In the genomic region with DNA sequence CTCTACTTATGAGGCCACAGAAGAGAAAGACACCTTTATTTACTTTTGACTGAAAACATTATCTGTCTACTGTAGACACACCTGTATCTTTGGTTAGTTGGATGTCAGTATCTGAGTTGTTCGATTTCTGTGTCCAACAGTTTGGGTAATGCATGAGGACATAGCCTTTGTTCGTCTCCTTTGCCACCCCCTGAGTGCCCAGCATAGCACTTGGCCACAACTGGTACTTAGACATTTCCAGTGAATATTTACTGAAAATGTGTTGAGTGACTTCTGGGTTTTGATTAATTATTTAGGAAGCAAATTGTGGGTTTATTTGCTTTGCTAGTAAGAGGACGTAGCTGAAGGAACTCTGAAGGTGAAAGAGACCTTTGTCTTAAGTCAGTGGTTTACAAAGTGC, we compare ENCODE assay signal across 9 mouse cellular contexts.
DNase-seq lines count a peak whose midpoint lies in the region; ATAC-seq and TF ChIP-seq lines count a peak whose summit lies in the region.
"Had no signal": no experiment of that assay in that cellular context is flagged by ENCODE, and none has a peak within 500 bp of the region (broad histone marks: within the 10 kb centered on the region; RNA-seq: fewer than 3 reads in every experiment).

No protein-coding gene starts in this region.

- no peak for TF ChIP-seq CTCF in cortical plate, adult 2 months (IDR thresholded peaks at IDR 0.05; ENCODE audit: extremely low read depth, insufficient read depth, low read length)

- no peak for DNase-seq in hindbrain, embryonic 10.5 days (ENCODE audit: low spot score)
- no peak for DNase-seq in hindbrain, embryonic 11.5 days (ENCODE audit: low spot score)
- DNase-seq in midbrain, embryonic 14.5 days, result no peak
- DNase-seq in cerebellum, adult 11-12 months, result no peak
- DNase-seq in thymus, postnatal 10 days (ENCODE audit: low spot score in 2 of 2), result no peak
- DNase-seq in adrenal gland, adult 2 months, result no peak

- H3K4me1 ChIP-seq in hindbrain, embryonic 10.5 days (replicated peaks), result peaks cover 26% of the 10 kb centered on the region
- no peaks in the 10 kb centered on the region; the same call in 1 of the 2 replicates for H3K4me1 ChIP-seq in hindbrain, embryonic 11.5 days (replicated peaks; ENCODE audit: control insufficient read depth, insufficient read depth, low read length)
- peaks cover 2% of the 10 kb centered on the region; the same call in 1 of the 2 replicates for H3K4me1 ChIP-seq in cortical plate, adult 2 months (ENCODE audit: control insufficient read depth, insufficient read depth, low read length)
- peaks cover 4% of the 10 kb centered on the region; the same call in 1 of the 2 replicates for H3K4me1 ChIP-seq in hindbrain, embryonic 15.5 days (replicated peaks)
- H3K4me1 ChIP-seq in midbrain, embryonic 14.5 days (ENCODE audit: control insufficient read depth, insufficient read depth, low read length), result peaks cover 5% of the 10 kb centered on the region; the same call in 1 of the 2 replicates

- 83% methylated on average over 3 of the region's 3 CpGs for WGBS in hindbrain, embryonic 10.5 days
- 90% methylated on average over 3 of the region's 3 CpGs for WGBS in hindbrain, embryonic 11.5 days
- WGBS in hindbrain, embryonic 15.5 days, result 81% methylated on average over 3 of the region's 3 CpGs
- WGBS in midbrain, embryonic 14.5 days, result 84% methylated on average over 3 of the region's 3 CpGs

- H3K4me2 ChIP-seq in hindbrain, embryonic 11.5 days (replicated peaks; ENCODE audit: low read depth, low read length), result no peak overlapping the region; the same call in 1 of the 2 replicates
- H3K4me2 ChIP-seq in hindbrain, embryonic 15.5 days, result peak overlapping the region; percentile 89
- peak overlapping the region; percentile 65 for H3K4me2 ChIP-seq in midbrain, embryonic 14.5 days (ENCODE audit: low read length)

- H3K9me3 ChIP-seq in hindbrain, embryonic 10.5 days, result no peaks in the 10 kb centered on the region
- H3K9me3 ChIP-seq in hindbrain, embryonic 11.5 days (ENCODE audit: control insufficient read depth, low read length), result no peaks in the 10 kb centered on the region
- H3K9me3 ChIP-seq in hindbrain, embryonic 15.5 days, result no peaks in the 10 kb centered on the region
- no peaks in the 10 kb centered on the region for H3K9me3 ChIP-seq in midbrain, embryonic 14.5 days (ENCODE audit: control insufficient read depth, low read length)
- H3K9me3 ChIP-seq: G1E had no signal

- H3K9ac ChIP-seq in hindbrain, embryonic 11.5 days (ENCODE audit: low read depth, low read length), result no peak overlapping the region
- no peak overlapping the region for H3K9ac ChIP-seq in hindbrain, embryonic 15.5 days
- no peak overlapping the region for H3K9ac ChIP-seq in midbrain, embryonic 14.5 days (replicated peaks; ENCODE audit: low read length)

- no peaks in the 10 kb centered on the region for H3K36me3 ChIP-seq in hindbrain, embryonic 10.5 days
- H3K36me3 ChIP-seq in hindbrain, embryonic 11.5 days (ENCODE audit: control insufficient read depth, insufficient read depth, low read length), result no peaks in the 10 kb centered on the region
- H3K36me3 ChIP-seq in hindbrain, embryonic 15.5 days, result no peaks in the 10 kb centered on the region
- H3K36me3 ChIP-seq in midbrain, embryonic 14.5 days (ENCODE audit: control insufficient read depth, insufficient read depth, low read length), result no peaks in the 10 kb centered on the region
- H3K36me3 ChIP-seq: G1E had no signal

- H3K27me3 ChIP-seq in hindbrain, embryonic 10.5 days (ENCODE audit: insufficient read depth, poor library complexity, severe bottlenecking), result no peaks in the 10 kb centered on the region
- H3K27me3 ChIP-seq in hindbrain, embryonic 11.5 days (ENCODE audit: control insufficient read depth, insufficient read depth, low read length), result no peaks in the 10 kb centered on the region
- H3K27me3 ChIP-seq in hindbrain, embryonic 15.5 days, result no peaks in the 10 kb centered on the region
- no peaks in the 10 kb centered on the region for H3K27me3 ChIP-seq in midbrain, embryonic 14.5 days (ENCODE audit: control insufficient read depth, insufficient read depth, low read length)

- H3K4me3 ChIP-seq in hindbrain, embryonic 10.5 days, result peak overlapping the region; percentile 68
- H3K4me3 ChIP-seq in hindbrain, embryonic 11.5 days (ENCODE audit: low read depth, low read length), result no peak overlapping the region
- H3K4me3 ChIP-seq in cortical plate, adult 2 months (ENCODE audit: insufficient read depth, low read length), result peak overlapping the region; percentile 35; the same call in 1 of the 2 replicates
- H3K4me3 ChIP-seq in hindbrain, embryonic 15.5 days, result peak overlapping the region; percentile 64
- peak overlapping the region; percentile 42; the same call in 1 of the 2 replicates for H3K4me3 ChIP-seq in midbrain, embryonic 14.5 days (replicated peaks; ENCODE audit: low read depth, low read length)

- peak overlapping the region; percentile 94; the same call in 1 of the 2 replicates for H3K27ac ChIP-seq in hindbrain, embryonic 10.5 days
- no peak overlapping the region for H3K27ac ChIP-seq in hindbrain, embryonic 11.5 days (ENCODE audit: low read depth, low read length)
- no peak overlapping the region for H3K27ac ChIP-seq in cortical plate, adult 2 months (ENCODE audit: insufficient read depth, low read length)
- H3K27ac ChIP-seq in hindbrain, embryonic 15.5 days (replicated peaks), result peak overlapping the region; percentile 85; the same call in 1 of the 2 replicates
- no peak overlapping the region for H3K27ac ChIP-seq in midbrain, embryonic 14.5 days (replicated peaks; ENCODE audit: low read depth, low read length)

- ATAC-seq in hindbrain, embryonic 11.5 days (ENCODE audit: low FRiP score), result no peak
- no peak for ATAC-seq in hindbrain, embryonic 15.5 days (ENCODE audit: low FRiP score, low read depth)
- ATAC-seq in midbrain, embryonic 14.5 days (ENCODE audit: low FRiP score, low TSS enrichment), result no peak

- no peak for TF ChIP-seq POLR2A in cortical plate, adult 2 months (IDR thresholded peaks at IDR 0.05; ENCODE audit: extremely low read depth, insufficient read depth, low read length)

Comparison
In these comparisons a context has a peak if more than half of its experiments do, and no peak if none do; other contexts are left out.
1. H3K27ac ChIP-seq: peak in hindbrain, embryonic 10.5 days (single experiment) and hindbrain, embryonic 15.5 days (single experiment); none in hindbrain, embryonic 11.5 days (single experiment), cortical plate, adult 2 months (single experiment) and midbrain, embryonic 14.5 days (single experiment).